Mouse (Mus musculus) retina, postnatal 1 day (tissue): ENCODE measurements at regions not wholly inside any gene's neighbourhood (a gene's known extent, or its start where the extent isn't known, plus 50 kb on each side); places are given as distances from the start of the nearest gene placed in this dataset.

Experiments
- DNase-seq: peaks from one replicate; pipeline ENCODE4 v3.0.0-alpha.2; 2012

GRCm38 (mm10) chr1:143464863-143465262, 175.6 kb upstream of the B3galt2 start:
- no peak for DNase-seq

DNA sequence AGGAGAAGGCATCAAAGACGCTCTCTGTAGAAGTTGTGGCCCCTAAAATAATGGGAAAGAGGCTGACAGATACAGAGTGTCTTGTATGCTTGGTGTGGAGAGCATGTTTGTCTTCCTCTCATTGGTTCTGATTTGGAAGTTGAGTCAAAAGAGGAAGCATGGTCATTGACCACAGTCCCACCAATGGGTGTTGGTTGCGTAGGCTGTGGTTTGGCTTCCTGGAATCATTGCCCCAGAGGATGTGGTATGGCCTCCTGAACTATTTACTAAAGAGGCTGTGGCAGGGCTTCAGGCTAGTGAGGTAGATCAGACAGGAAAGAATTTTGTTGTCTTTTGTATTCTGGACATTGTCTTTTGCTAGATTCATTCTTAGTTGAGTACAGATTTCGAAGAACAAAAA, 174.4 kb upstream of the B3galt2 start:
- no peak for DNase-seq

GRCm38 (mm10) chr1:143475329-143475728, 165.1 kb upstream of the B3galt2 start:
- DNase-seq, result no peak

DNA sequence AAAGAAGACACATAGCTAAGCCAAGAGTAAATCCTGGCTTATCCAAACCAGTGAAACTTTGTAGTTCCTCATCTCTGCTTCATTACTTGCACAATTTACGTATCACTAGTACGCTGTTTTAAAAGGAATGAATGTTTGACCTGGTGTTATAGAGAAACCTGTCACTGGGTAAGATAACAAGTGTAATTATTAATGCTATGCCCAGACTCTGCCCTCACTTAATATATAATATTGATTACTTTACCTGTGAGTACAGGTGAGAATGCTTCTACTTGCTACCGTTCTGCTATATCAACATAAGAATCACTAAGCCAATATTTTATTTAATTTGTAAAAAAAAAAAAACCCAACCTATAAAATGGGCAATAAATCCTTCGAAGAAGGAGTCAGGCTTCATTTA, 157.1 kb upstream of the B3galt2 start:
- DNase-seq, result no peak

DNA sequence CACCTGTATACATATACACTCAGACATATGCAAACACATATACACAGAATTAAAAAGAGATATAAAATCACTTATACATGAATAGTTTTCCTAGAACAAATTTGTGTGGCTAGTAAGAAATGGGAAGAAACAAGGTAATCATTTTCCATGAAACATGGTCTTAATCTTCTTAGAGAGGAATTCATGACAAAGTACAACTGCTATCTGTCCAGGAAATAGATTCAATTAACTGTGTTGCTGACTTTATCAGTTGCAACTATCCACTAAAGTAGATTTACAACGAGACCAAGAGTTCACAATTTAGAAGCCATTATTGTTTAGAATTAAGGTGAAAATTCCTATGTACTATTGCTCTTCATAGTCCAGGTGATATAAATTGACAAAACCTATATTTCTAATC, 155.5 kb upstream of the B3galt2 start:
- DNase-seq, result no peak

DNA sequence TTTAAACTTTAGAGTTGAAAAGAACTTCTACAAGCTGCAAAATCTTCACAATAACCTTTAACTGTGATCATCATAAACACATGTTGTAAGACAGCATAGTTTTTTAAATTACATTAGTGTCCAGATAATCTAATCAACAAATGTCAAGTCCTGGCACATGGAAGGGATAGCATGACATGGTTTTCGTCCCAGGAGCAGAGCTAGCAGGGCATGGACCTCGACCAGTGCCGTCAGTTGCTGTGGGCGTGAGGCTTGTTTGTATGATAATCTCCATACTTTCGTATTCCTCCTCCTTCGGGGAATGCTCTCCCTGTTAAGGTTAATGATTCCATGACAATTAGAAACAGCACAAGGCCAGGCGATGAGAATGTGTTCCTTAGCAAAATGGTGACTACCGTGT, 143.4 kb upstream of the B3galt2 start:
- no peak for DNase-seq

DNA sequence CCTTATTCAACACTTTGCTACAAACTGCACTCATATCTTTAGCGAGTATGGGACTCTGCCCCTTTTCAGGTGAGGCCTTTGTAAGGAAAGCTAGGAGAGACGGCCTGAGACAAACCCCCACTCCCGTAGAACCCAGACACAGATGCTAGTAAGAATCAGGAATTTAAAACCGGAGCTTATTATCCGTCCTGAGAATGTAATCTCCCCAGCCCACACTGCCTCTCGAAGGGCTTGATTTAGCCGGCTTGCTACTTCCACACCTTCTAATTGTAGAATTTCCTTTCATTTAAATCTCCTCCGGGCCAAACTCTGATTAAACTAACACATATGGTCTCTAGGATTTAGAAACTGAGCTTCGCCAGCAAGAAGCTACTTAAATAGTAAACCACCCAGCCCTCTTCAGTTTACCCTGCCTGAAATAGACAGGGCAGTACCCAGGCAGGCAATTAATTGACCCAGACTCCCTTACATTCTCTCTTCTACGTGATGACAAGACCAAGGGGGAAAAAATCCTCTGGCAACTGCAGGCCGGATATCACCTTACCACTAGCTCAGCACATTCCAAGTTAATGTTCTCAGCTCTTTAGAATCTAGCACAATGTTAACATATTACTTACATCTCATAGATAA, 136.9 kb upstream of the B3galt2 start:
- DNase-seq, result peak; percentile 16

GRCm38 (mm10) chr1:143504066-143504440, 136.4 kb upstream of the B3galt2 start:
- DNase-seq, result no peak

DNA sequence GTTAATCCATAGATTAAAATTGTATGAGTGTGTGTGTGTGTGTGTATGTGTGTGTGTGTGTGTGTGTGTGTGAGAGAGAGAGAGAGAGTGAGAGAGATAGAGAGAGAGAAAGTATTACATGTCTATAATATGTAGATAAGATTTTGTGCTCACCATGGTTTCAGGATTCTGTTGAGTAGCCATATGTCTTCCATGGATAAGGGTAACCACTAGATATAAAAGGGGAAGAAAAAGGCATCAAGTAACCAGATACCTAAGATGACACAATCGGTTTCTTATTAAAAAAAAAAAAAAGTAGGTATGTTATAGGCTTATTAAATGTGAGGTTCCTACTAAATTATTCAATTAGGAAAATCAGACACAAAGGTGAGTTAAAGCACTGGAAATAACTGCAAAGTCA, 135.1 kb upstream of the B3galt2 start:
- DNase-seq, result no peak

DNA sequence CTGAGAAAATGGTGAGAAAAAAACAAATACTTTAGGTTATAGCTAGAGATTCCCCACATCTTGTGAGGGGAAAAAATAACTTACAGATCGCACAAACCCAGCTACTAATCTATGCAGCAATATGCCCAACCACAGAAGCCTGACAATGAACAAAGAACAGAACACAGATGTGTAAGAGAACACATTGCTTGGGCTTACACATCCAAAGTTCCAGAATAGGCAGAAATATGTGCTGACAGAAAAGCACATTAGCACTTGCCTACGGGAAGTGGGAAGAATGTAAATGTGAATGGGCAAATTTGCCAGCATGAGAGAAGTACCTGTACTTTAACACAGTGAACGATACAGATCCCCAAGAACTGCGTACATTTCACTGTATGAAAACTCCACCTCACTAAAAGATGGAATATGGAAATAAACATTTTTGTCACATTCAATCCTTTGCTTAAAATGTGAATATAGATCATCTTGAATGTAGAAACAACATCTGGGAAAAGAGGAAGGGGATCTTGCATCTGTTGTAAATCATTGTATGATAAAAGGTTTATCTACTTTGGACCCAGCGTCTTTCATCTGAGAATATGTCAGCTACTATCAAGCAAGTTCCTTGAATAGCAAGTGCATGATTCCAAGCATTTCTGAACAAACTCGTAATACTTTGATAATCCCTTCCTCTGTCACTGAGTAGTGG, 116.5 kb upstream of the B3galt2 start:
- DNase-seq, result no peak

DNA sequence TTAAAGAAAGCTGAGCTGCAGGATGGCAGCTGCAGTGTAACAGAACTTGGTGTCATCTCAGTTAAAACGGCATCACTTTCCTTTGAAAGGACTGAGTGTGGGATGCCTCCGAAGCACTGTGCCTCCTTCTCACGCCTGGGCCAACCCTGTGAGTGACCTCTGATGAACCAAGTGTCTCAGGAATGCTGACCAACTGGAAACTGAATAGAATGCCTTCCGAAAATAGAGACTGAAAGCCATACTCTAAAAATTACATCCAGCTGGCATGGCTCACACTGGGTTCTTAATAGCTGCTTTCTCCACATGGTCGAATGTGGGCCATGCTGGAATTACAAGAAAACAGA, 116.0 kb upstream of the B3galt2 start:
- no peak for DNase-seq

- DNase-seq, result no peak
Measured at GRCm38 (mm10) chr1:143540223-143540622, 100.2 kb upstream of the B3galt2 start.

GRCm38 (mm10) chr1:143540701-143541100, 99.8 kb upstream of the B3galt2 start:
- DNase-seq, result no peak
